Mouse (Mus musculus) myocyte (in vitro differentiated cells): ENCODE results near the gene Asxl1.

Experiments
- MAX ChIP-seq: IDR thresholded peaks from one replicate; pipeline ENCODE4 v1.6.1; 2011; ENCODE audit warnings: low read depth, mild to moderate bottlenecking, control low read depth
- MYOD1 ChIP-seq, 3 experiments: IDR thresholded peaks; one replicate each; pipeline ENCODE4 v1.6.1; 2011; ENCODE audit warnings: control low read depth in 2 of 3, low read depth in 2 of 3, mild to moderate bottlenecking in 2 of 3, moderate library complexity in 1 of 3; ENCODE audit not compliant: insufficient read length in 2 of 3, control insufficient read depth in 1 of 3
- POLR2A ChIP-seq: IDR thresholded peaks from one replicate; pipeline ENCODE4 v1.6.1; 2011; ENCODE audit warnings: low read depth, mild to moderate bottlenecking, control low read depth, moderate library complexity; ENCODE audit not compliant: insufficient read length
- REST ChIP-seq: IDR thresholded peaks from one replicate; pipeline ENCODE4 v1.6.1; 2011; ENCODE audit warnings: mild to moderate bottlenecking, control low read depth, moderate library complexity; ENCODE audit not compliant: insufficient read depth, insufficient read length

DNA sequence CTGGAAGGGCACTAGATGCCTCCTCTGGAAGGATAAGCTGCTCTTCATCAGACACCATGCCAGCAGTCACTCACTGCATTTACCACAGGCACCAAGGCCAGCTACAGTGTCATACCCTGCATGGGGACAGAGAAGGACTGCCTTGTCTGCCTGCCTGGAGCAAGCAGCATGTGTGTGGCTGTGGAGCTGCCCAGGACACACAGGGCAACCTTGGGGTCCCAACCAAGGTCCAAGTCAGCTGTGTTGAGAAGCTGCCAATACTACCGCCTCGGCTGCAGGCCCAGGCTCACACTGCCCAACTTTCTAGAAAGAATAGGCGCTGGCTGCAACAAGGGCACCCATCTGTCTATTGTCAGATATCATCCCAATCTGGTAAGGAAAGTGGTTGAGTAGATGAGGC lies 77.5 kb downstream of the Asxl1 start:
- no peak for TF ChIP-seq MYOD1 (IDR thresholded peaks at IDR 0.05; ENCODE audit: control insufficient read depth in 1 of 3, insufficient read length in 2 of 3, low read depth in 2 of 3)
- TF ChIP-seq POLR2A, result no peak
- TF ChIP-seq REST, result no peak
- TF ChIP-seq MAX, result no peak
